Mouse (Mus musculus) heart, adult 9 months (tissue): ENCODE data around the gene Dlst.

Experiments
- DNase-seq, 2 experiments: peaks; one replicate each; pipeline ENCODE4 v3.0.0; 2022; ENCODE audit warnings: low spot score in 2 of 2

Gene Dlst

DNA sequence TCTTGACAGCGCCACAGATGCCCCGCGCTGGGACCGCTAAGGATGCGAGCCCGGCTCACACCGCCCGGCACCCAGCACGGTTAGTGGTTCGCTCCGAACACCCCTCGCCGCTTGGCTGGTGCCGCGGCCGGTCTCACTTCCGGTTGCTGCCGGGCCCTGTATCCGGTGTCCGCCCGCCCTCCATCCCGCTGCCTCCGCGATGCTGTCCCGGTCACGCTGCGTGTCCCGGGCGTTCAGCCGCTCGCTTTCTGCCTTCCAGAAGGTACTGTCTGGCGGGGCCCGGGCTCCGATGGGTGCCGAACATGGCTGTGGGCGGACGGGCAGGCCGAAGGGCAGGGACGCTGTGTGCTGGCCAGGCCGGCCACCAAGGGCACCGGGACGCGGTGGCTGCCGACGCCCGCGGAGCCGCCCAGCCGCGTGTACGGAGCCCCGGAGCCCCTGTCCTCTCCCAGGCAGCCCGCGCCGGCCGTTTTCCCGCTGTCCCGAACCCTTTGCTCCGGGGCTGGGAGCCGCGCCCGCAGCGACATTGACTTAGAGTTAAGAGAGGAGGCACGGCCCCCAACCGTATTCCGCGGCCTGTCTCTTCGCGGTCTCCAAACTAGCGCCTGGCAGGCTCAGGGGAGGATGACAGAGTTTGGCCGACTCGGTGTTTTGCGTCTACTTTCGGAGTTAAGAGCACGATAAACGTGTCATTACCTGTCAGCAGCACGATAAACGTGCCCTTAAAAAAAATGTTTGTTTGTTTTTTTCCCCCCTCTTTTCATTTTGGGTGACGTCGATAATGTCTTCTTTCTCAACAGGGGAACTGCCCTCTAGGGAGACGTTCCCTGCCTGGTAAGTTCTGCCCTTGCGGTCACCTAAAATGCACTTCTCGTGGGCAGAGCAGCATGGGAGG, at the start of gene Dlst, which contains the start of gene Prox2:
Dlst (plus strand) TSS at position 136 of the 895 bp plus-strand sequence.
Prox2 (minus strand) TSS at position 62 of the 895 bp plus-strand sequence.
- DNase-seq: peak; percentile 86 to 88

DNA sequence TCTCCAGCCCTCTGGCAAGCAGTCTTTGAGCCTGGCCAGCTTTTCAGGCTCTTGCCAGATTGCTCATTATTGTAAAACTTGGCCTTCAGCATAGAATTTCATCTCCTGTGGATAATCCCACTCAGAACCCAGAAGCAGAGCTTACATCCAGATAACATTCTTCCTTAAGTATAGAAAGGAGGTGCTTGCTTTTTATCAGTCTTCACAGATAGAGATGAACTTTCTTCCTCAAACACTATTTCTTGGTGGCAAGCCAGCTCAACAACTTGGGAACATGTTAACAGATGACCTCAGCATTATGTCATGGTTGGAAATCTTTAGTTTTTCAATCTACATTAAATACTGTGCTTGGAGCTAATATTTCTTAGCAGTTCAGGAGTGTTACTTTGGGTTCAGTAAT, 39.6 kb upstream of the Dlst start:
- DNase-seq: no peak

DNA sequence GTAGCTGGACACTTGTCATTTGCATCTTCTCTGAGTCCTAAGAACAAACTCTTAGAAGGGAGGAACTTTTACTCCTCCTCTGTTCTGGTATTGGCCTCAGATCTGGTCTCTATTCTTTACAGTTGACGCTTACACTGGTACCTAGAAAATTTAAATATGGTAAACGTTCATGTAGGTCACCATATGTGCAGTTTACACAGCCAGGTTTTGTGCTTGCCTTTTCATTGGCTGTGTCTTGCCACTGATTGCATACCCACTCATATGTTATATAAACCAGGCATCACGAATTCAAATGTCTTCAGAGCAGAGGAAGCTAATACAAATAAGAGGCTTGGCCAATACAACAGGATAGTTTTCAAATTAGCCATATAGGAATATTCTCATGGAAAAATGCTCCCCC, 33.5 kb upstream of the Dlst start:
- DNase-seq: no peak

DNA sequence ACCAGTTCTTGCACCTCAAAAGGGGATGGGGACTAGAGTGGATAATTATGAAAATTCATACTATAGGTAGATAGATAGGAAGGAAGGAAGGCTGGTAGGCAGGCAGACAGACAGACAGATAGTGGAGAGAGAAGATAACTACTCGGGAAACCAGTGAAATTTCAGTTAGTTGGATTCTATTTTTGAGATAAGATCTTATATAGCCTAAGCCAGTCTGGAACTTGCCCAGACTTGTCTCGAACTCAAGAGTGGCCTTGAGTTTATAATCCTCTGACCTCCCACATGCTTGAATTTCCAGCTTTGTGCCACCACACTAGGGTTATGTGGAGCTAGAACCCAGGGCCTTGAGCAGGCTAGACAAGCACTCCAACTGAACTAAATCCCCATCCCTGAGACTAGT, 26.4 kb upstream of the Dlst start:
- DNase-seq: no peak

DNA sequence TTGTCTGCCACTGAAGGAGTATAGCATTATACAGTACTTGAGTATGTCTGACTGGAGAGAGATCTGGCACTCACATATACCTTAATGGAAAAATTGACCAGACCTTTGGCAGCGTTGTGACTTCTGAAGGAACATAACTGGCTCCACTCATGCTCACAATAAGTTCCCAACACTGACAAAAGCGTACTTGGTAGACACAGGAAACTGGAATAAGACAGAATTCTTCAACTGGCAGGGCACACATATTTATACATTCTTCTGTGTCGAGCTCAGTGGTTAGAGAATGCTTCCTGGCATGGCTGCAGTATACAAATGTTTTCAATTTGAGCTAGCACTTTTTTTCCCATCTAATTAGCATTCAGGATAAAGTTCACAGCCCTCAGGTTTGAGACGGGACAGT, 25.7 kb upstream of the Dlst start:
- no peak for DNase-seq

DNA sequence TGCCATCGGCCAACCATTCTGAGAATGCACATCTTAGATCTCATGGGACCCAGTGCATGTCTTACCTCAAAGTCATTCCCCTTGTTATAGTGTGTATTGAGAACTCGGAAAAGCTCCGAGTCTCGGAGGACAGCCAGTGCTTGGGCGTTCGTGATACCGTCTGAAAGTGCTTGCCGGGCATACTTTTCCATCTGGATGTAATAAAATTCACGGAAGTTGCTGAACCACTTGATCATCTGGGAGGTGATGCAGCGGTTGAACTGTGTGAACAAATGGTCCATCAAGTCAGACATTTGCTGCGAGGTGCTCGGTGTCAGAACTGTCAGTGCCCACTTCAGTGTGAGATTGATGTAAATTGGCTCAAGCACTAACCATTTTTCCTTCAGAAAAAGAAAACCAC, 22.8 kb upstream of the Dlst start:
- no peak for DNase-seq

DNA sequence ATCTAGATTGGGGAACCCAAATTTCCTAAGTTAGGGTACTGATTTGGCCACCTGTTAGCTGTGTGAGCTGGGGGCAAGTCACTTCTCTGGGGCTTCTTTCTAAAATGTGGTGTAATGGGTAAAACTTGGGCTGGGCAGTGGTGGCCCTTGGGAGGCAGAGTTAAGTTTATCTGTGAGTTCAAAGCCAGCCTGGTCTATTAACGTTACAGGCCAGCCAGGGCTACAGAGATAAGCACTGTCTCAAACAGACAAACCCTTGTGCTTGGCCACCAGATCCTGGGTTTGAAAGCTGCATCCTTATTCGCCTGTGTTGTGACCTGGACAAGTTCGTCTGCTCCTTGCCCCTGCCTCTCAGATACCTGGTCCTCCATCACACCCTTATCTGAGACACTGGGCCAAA, 19.4 kb upstream of the Dlst start:
- DNase-seq: no peak

DNA sequence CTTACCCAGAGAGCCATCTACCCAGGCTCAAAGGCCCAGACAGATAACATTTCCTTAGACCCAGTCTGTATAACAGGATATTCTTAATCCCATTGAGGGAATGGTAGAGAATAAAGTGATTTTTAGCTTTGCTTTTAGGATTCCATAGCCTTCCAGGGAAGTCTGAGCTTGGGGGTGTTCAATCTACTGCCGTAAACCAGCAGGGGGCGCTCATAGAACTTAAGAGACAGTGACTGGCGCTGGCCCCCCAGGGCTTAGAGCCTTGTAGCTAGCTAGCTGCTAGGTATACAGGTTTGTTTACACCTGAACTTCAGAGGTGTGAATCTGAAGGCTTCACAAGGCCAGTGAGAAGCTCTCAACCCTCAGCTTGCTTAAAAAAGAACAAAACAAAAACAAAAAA, 18.4 kb upstream of the Dlst start:
- peak; percentile 49 for DNase-seq

DNA sequence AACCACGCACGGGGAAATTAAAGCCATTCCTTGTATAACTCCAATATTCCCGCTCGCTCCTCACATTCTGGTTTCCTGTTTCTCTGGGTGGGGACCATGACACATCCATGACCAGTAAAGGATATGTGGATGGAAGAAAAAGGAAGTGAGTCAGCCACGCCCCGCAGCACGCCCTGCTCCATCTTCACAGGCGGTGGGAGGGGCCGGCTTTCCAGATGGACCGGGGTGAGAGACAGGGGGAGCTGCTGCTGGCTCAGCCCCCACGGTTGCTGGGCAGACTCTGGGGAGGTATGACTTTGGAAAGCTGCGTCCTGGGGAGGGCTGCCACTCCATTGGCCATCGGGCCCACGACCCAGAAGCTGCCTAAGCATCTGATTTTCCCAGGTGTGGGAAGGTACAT, 16.6 kb upstream of the Dlst start:
- peak; percentile 70 to 80 for DNase-seq

DNA sequence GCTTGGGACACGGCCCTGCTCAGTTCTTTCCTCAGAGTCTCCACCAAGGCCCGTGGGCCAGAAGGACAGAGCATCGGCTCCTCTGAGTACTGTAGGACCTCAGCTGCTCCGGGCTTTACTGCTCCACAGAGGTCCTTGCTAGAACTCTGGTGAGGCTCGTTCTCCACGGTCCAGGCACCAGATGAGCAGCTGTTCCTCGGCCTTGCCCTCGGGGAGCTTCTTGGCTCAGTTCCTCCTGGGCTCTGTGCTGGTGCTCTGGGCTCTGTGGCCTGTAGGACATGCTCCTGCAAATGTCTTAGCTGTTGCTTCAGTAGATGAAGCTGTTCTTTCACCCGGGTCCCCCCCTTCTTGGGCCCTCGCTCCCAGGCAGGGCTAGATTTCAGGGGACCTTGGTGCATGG, 15.9 kb upstream of the Dlst start:
- peak; percentile 47 to 52 for DNase-seq

DNA sequence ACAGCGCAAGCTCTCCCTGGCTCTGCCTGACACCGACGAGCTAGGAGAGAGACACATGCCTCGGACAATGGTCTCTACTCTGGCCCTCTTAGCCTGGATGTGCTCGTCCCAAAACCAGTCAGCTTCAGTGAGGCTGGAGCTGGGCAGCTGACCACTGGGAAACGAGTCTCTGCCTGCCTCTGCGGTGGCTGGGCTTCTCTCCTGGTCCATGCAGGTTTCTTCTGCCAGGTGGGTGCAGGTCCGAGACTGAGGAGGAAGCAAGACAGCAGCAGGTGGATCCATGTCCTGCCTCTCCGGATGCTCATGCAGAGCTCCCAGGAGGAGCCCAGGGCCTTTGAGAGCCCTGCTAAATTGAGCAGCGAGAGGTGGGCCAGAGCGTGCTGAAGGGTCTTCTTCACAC, 15.5 kb upstream of the Dlst start:
- no peak for DNase-seq

DNA sequence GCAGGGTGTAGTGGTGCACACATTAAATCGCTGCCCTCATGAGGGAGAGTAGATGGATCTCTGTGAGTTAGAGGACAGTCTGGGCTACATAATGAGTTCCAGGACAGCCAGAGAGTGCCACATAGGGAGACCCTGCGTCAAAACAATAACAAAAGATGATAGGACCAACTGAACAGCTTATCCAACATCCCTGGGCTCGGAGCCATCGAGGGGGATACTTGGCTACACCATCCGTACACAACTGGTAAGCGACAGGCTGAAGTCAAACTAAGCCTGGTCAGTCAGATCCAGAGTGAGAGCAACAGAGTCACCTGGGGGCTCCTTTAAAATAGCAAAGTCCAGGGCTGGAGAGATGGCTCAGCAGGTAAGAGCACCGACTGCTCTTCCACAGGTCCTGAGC, 14.8 kb upstream of the Dlst start:
- DNase-seq: no peak

DNA sequence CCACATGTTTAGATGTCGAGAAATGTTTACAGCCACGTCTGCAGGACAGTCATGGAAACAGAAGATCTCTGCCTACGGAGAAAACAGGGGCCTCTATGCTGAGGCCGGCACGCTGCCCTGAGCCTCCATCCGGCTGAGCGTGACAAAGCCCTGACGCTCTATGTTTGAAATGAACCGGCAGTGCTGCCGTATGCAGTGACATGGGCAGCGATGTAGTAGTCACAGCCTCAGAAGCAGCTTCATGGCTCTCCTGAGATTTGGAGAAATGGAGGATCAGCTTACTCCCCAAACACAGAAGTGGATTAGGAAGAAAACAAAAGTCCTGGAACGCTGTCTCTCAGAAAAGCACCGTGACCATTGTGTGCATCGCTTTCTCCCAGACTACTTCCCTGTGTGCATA, 9.6 kb upstream of the Dlst start:
- no peak for DNase-seq

DNA sequence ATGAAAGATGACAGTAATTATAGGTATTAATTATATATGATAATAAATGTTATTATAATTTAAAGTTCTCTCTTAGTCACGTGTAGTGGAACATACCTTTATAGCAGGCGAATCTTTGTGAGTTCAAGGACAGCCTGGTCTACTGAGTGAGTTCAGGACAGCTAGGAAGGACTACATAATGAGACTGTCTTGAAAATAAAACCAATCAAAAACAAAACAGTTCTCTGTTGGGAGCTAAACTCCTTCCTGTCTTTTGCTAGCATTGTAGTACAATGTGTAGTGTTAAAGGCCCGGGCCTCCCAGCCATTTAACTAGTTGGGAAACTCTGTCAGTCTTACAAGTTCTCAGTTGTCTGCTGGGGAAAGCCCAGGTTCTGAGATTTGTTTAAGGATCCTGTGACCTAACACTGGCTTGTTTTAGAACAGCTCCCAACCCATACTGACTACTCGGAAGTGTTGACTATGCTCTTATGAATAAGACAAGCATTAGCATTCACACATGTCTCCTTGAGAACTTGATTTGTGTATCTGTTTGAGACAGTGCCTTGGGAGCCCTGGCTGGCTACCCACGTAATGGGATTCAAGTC, 9.0 kb upstream of the Dlst start:
- DNase-seq: no peak

DNA sequence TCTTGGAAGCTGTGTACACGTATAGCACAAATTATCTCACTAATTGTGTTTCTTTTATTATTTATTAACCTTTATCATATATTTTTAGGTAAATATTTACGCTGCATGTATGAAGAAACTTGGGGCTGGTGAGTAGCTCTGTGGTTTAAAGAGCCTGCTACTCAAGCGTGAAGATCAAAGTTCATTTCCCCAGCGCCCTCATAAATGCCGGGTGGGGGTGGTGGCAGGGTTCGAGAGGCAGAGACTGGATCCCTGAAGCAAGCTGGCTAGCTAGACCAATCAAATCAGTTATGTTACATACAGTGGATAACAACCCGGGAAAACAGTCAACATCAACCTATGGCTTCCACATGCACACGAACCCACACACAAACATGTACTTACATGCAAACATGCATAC, 7.5 kb upstream of the Dlst start:
- DNase-seq: no peak

DNA sequence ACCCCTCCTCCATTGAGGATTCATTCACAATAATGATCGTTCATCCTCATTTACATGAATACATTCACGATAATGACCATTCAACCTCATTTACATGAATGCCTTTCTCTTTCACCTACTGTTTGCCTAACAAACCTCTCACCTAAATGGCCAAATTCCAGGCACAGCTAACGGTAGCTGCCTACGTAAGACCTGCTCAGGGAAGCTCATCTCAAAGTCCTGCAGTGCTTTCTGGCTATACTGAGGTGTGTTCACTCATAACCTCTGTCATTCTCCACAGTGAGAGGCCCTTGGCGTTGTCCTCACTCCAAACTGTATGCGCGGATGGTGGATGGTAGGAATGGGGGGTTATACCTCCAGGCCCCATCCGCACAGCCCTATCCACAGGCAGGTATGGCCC, 5.8 kb upstream of the Dlst start:
- no peak for DNase-seq

DNA sequence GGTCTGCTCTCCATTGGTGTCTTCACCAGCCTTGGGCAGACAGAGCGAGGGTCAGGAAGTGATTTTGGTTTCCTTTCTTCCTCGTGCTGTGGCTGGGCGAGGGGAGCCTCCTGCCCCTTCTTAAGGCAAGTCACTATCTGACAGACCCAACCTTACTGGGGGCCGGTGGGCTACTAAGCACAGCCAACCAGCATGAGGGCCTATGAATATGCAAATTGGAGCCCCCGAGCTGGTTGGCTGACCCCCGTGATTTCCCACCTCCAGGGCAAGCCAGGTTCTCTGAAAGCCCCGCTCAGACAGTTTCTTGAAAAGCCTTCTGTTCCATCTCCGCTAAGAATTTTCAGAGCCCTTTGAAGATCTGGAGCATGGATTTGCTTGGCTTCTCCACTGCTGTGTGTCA, 4.3 kb upstream of the Dlst start:
- DNase-seq: no peak

DNA sequence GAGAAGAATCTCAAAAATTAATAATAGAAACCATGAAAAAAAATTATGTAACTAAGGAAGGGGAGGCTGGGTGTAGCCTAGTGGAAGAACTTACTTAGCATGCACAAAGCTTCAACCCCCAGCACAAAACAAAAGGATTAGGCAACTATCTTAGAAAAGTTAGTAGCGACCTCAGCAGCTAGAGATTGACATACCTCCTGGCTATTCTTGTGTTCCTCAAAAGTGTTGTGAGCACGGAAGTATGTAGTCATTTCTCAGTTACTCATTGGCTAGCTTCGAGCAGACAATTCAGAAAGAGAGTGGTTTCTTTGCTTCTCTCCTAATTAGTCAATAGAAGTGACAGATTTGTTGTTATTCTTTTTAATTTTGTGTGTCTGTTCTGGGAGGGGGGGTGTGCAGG, 2.0 kb upstream of the Dlst start:
- DNase-seq: no peak

DNA sequence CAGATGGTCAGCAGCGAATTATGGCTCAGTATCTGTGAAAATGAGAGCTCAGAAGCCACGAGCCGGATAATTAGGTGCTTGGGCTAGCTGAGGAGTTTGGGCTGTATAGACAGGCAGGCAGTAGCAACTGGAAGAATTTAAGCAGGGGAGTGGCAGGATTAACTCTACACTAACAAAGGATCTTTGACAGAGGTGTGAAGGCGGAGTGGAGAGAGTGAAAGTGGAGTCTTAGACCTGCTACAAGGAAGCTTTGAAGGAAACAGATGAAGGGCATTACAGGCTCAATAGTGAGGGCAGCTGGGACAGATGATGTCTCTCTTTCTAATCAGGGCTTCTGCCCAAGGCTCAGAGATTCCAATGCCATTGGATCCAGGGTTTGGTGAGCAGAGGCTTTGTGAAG, 1.2 kb upstream of the Dlst start:
- no peak for DNase-seq

DNA sequence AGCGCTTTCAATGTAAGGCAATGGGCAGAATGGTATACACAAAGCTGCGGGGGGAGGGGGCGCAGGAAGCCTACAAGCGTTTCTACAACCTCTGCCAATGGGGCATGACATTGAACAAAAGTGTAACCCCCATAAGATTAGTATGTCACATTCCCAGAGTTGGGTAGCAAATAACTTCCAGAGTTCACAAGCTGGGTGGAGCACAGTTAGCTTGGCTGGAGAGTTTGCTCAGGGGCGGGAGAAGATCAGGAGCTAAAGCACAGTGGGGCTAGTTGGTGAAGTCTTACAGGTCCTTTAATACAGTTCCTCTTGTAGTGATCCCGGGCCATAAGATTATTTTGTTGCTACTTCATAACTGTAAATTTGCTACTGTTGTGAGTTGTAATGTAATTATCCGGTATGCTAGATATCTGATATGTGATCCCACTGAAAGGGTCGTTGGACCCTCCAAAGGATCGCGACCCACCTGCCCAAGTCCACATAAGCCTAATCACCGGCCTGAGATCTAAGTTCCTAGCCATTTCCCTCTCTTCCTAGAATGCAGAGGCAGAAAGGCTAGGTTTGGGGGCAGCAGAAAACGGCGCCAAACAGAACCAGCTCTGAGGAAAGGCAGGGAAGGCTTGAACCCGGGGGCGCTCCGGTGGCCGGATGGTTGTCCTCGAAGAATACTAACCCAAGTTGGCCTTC, 479 bp upstream of the Dlst start:
- DNase-seq: peak; percentile 19 to 29

DNA sequence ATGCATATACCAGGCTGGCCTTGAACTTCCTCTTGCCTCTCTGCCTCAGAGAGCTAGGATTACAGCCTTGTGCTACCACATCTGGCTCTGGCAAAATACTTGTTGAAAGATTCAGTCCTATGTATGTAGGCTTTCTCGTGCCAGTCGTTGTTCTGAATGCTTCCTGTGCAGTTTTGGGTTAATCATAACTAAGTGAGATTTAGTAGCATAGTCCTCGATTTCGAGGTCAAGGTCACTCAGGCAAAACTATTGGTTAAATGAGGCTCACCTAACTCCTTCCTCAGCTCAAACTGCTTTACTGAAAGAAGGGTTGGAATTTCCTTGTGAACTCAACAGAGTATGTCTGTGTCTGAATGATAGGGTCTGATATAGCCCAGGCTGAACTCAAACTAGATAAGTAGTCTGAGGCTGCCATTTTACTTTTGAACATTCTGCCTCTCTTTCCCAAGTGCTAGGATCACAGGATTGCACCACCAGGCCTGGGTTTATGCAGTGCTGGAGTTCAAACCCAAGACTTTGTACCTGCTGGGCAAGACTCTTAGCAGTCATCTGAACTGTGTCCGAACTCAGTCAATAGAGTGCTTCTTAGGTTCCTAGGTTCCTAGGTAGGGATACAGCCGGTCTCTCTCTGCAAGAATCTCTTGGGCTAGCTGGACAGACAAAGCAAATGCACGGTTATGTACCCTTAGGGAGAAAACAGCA, 2.1 kb downstream of the Dlst start:
- DNase-seq: no peak

DNA sequence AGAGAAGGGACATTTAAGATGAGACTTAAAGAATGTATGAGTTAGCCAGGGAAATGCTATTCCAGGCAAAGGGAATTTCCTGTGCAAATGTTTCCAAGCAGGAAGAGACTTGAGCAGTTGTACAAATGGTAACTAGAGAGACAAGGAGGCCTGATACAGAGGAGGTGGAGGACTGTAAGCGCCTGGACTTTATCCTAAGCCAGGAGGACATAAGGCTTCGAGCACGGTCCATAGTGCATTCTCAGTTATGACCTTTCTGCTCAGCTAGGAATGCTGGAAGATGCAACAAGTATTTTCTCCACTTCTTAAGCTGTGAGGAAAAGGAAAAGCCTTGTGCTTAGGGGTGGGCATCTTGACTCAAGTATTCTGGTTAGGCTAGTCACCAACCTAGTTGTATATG, 2.7 kb downstream of the Dlst start:
- DNase-seq: no peak
